Mouse (Mus musculus): ENCODE data around the gene Pard3b.

GRCm38 (mm10) chr1:62548953-62549352 is 910.3 kb downstream of the Pard3b start:
- no peak for TF ChIP-seq GATA1 (IDR thresholded peaks at IDR 0.05; ENCODE audit: borderline replicate concordance, low read length)
- no peak for TF ChIP-seq FLI1 (IDR thresholded peaks at IDR 0.05; ENCODE audit: low read length)

Data from megakaryocyte, embryonic 14.5 days (primary cell).